Mouse (Mus musculus) brain, embryonic 18.5 days (tissue): ENCODE results near the gene Tbc1d1.
"Not testable (repeated sequence)": the region's sequence is repeated elsewhere in the genome, so short reads cannot be mapped to it uniquely, and the experiment has no call there.

Source experiments
- DNase-seq: peaks from one replicate; pipeline ENCODE4 v3.0.0-alpha.2; 2012; ENCODE audit warnings: low read depth, low spot score

Gene Tbc1d1

GRCm38 (mm10) chr5:64351968-64352367 lies 195.9 kb downstream of the Tbc1d1 start:
- DNase-seq: no peak

- DNase-seq: no peak
Measured at GRCm38 (mm10) chr5:64358639-64359584, 202.8 kb downstream of the Tbc1d1 start.

- no peak for DNase-seq
Measured at GRCm38 (mm10) chr5:64360147-64360875, 204.2 kb downstream of the Tbc1d1 start.

GRCm38 (mm10) chr5:64360876-64361268 lies 204.8 kb downstream of the Tbc1d1 start:
- DNase-seq: not testable (repeated sequence)

GRCm38 (mm10) chr5:64363859-64364406 lies 207.8 kb downstream of the Tbc1d1 start:
- DNase-seq: no peak

- no peak for DNase-seq
Measured at GRCm38 (mm10) chr5:64364432-64365125, 208.5 kb downstream of the Tbc1d1 start.

- DNase-seq: no peak
Measured at GRCm38 (mm10) chr5:64365187-64366066, 209.3 kb downstream of the Tbc1d1 start.

GRCm38 (mm10) chr5:64366113-64366512 lies 210.0 kb downstream of the Tbc1d1 start:
- no peak for DNase-seq

GRCm38 (mm10) chr5:64367426-64367825 lies 211.3 kb downstream of the Tbc1d1 start:
- DNase-seq: peak; percentile 32

- no peak for DNase-seq
Measured at GRCm38 (mm10) chr5:64371331-64371831, 215.3 kb downstream of the Tbc1d1 start.

- DNase-seq: no peak
Measured at GRCm38 (mm10) chr5:64372292-64372961, 216.3 kb downstream of the Tbc1d1 start.

GRCm38 (mm10) chr5:64373695-64374094 lies 217.6 kb downstream of the Tbc1d1 start:
- DNase-seq: no peak

GRCm38 (mm10) chr5:64375851-64376250 lies 219.7 kb downstream of the Tbc1d1 start:
- no peak for DNase-seq

- DNase-seq: no peak
Measured at GRCm38 (mm10) chr5:64376466-64376865, 220.4 kb downstream of the Tbc1d1 start.

- DNase-seq: no peak
Measured at GRCm38 (mm10) chr5:64377705-64378104, 221.6 kb downstream of the Tbc1d1 start.

- DNase-seq: no peak
Measured at GRCm38 (mm10) chr5:64378591-64379275, 222.6 kb downstream of the Tbc1d1 start.

GRCm38 (mm10) chr5:64379829-64380228 lies 223.7 kb downstream of the Tbc1d1 start:
- DNase-seq: no peak

GRCm38 (mm10) chr5:64380698-64381375 lies 224.7 kb downstream of the Tbc1d1 start:
- no peak for DNase-seq

- no peak for DNase-seq
Measured at GRCm38 (mm10) chr5:64381538-64381937, 225.4 kb downstream of the Tbc1d1 start.
